Mouse (Mus musculus): Measurements from ENCODE around the gene Tmem132a. TPM values are rescaled to one million over a fixed set of nuclear protein-coding genes. Genes with fewer than 3 reads are reported as not detected.

The Tmem132a gene
- polyA plus RNA-seq, 1 experiment from 2014 or later = 37.0 TPM

- Histone ChIP-seq H3K36me3 (ENCODE audit: control insufficient read depth, insufficient read depth, low read length) (no peaks in the 10 kb centered on the region), H3K4me3 (ENCODE audit: control insufficient read depth in 1 of 2, insufficient read depth in 1 of 2, low read depth in 1 of 2, low read length in 2 of 2) (no peak within 1 kb of the TSS), H3K9ac (ENCODE audit: low read length) (no peak within 1 kb of the TSS), H3K4me2 (ENCODE audit: low read length) (no peak within 1 kb of the TSS), H3K27me3 (ENCODE audit: control insufficient read depth, insufficient read depth, low read length) (no peaks in the 10 kb centered on the region), H3K9me3 (ENCODE audit: control insufficient read depth, low read length) (no peaks in the 10 kb centered on the region), H3K4me1 (ENCODE audit: control insufficient read depth in 2 of 2, insufficient read depth in 2 of 2, low read length in 2 of 2) (peaks cover 2 to 5% of the 10 kb centered on the region in 2 experiments; a peak in 3 of 4 replicates), H3K27ac (replicated peaks in 1 of 2; ENCODE audit: control insufficient read depth in 1 of 2, insufficient read depth in 1 of 2, low read depth in 2 of 2, low read length in 2 of 2) (no peak within 1 kb of the TSS)
- no peak for ATAC-seq (ENCODE audit: insufficient number of reproducible peaks, insufficient read depth, low FRiP score, low read depth)
- WGBS = 85% methylated on average over 16 of the region's 16 CpGs
Measured at GRCm38 (mm10) chr19:10829436-10830175, 40.1 kb downstream of the Tmem132a start, which contains the start of gene Cd6. Gene Cd6, minus strand, starts transcription at chr19:10830058.

GRCm38 (mm10) chr19:10828321-10828720, 41.4 kb downstream of the Tmem132a start:
- Histone ChIP-seq H3K27me3 (ENCODE audit: control insufficient read depth, insufficient read depth, low read length) (no peaks in the 10 kb centered on the region), H3K4me3 (ENCODE audit: control insufficient read depth in 1 of 2, insufficient read depth in 1 of 2, low read depth in 1 of 2, low read length in 2 of 2) (no peak overlapping the region), H3K4me2 (ENCODE audit: low read length) (no peak overlapping the region), H3K9me3 (ENCODE audit: control insufficient read depth, low read length) (no peaks in the 10 kb centered on the region), H3K9ac (ENCODE audit: low read length) (no peak overlapping the region), H3K36me3 (ENCODE audit: control insufficient read depth, insufficient read depth, low read length) (no peaks in the 10 kb centered on the region), H3K4me1 (ENCODE audit: control insufficient read depth in 2 of 2, insufficient read depth in 2 of 2, low read length in 2 of 2) (peaks cover 2 to 5% of the 10 kb centered on the region in 2 experiments; a peak in 3 of 4 replicates), H3K27ac (replicated peaks in 1 of 2; ENCODE audit: control insufficient read depth in 1 of 2, insufficient read depth in 1 of 2, low read depth in 2 of 2, low read length in 2 of 2) (no peak overlapping the region)
- no peak for ATAC-seq (ENCODE audit: insufficient number of reproducible peaks, insufficient read depth, low FRiP score, low read depth)
- WGBS = 81% methylated on average over 5 of the region's 5 CpGs

GRCm38 (mm10) chr19:10824061-10824460, 45.7 kb downstream of the Tmem132a start:
- no peaks in the 10 kb centered on the region for H3K4me1 ChIP-seq (ENCODE audit: control insufficient read depth in 2 of 2, insufficient read depth in 2 of 2, low read length in 2 of 2)
- no peaks in the 10 kb centered on the region for H3K9me3 ChIP-seq (ENCODE audit: control insufficient read depth, low read length)
- WGBS = 77% methylated on average over 7 of the region's 7 CpGs
- H3K27ac ChIP-seq (replicated peaks in 1 of 2; ENCODE audit: control insufficient read depth in 1 of 2, insufficient read depth in 1 of 2, low read depth in 2 of 2, low read length in 2 of 2) = no peak overlapping the region
- H3K36me3 ChIP-seq (ENCODE audit: control insufficient read depth, insufficient read depth, low read length) = no peaks in the 10 kb centered on the region
- no peak overlapping the region for H3K4me3 ChIP-seq (ENCODE audit: control insufficient read depth in 1 of 2, insufficient read depth in 1 of 2, low read depth in 1 of 2, low read length in 2 of 2)
- no peak overlapping the region for H3K4me2 ChIP-seq (ENCODE audit: low read length)
- no peaks in the 10 kb centered on the region for H3K27me3 ChIP-seq (ENCODE audit: control insufficient read depth, insufficient read depth, low read length)
- H3K9ac ChIP-seq (ENCODE audit: low read length) = no peak overlapping the region
- no peak for ATAC-seq (ENCODE audit: insufficient number of reproducible peaks, insufficient read depth, low FRiP score, low read depth)

GRCm38 (mm10) chr19:10822534-10822933, 47.2 kb downstream of the Tmem132a start:
- 85% methylated on average over 4 of the region's 4 CpGs for WGBS
- no peaks in the 10 kb centered on the region for H3K36me3 ChIP-seq (ENCODE audit: control insufficient read depth, insufficient read depth, low read length)
- no peaks in the 10 kb centered on the region for H3K27me3 ChIP-seq (ENCODE audit: control insufficient read depth, insufficient read depth, low read length)
- peaks cover 0 to 2% of the 10 kb centered on the region in 2 experiments; a peak in 2 of 4 replicates for H3K4me1 ChIP-seq (ENCODE audit: control insufficient read depth in 2 of 2, insufficient read depth in 2 of 2, low read length in 2 of 2)
- H3K9ac ChIP-seq (ENCODE audit: low read length) = no peak overlapping the region
- no peak overlapping the region for H3K27ac ChIP-seq (replicated peaks in 1 of 2; ENCODE audit: control insufficient read depth in 1 of 2, insufficient read depth in 1 of 2, low read depth in 2 of 2, low read length in 2 of 2)
- no peaks in the 10 kb centered on the region for H3K9me3 ChIP-seq (ENCODE audit: control insufficient read depth, low read length)
- no peak overlapping the region for H3K4me3 ChIP-seq (ENCODE audit: control insufficient read depth in 1 of 2, insufficient read depth in 1 of 2, low read depth in 1 of 2, low read length in 2 of 2)
- ATAC-seq (ENCODE audit: insufficient number of reproducible peaks, insufficient read depth, low FRiP score, low read depth) = no peak
- no peak overlapping the region for H3K4me2 ChIP-seq (ENCODE audit: low read length)

- no peak overlapping the region for H3K4me2 ChIP-seq (ENCODE audit: low read length)
- WGBS = 71% methylated on average over 7 of the region's 7 CpGs
- no peaks in the 10 kb centered on the region for H3K27me3 ChIP-seq (ENCODE audit: control insufficient read depth, insufficient read depth, low read length)
- no peak overlapping the region for H3K9ac ChIP-seq (ENCODE audit: low read length)
- no peaks in the 10 kb centered on the region for H3K9me3 ChIP-seq (ENCODE audit: control insufficient read depth, low read length)
- H3K36me3 ChIP-seq (ENCODE audit: control insufficient read depth, insufficient read depth, low read length) = no peaks in the 10 kb centered on the region
- peaks cover 0 to 2% of the 10 kb centered on the region in 2 experiments; a peak in 2 of 4 replicates for H3K4me1 ChIP-seq (ENCODE audit: control insufficient read depth in 2 of 2, insufficient read depth in 2 of 2, low read length in 2 of 2)
- ATAC-seq (ENCODE audit: insufficient number of reproducible peaks, insufficient read depth, low FRiP score, low read depth) = no peak
- H3K27ac ChIP-seq (replicated peaks in 1 of 2; ENCODE audit: control insufficient read depth in 1 of 2, insufficient read depth in 1 of 2, low read depth in 2 of 2, low read length in 2 of 2) = no peak overlapping the region
- H3K4me3 ChIP-seq (ENCODE audit: control insufficient read depth in 1 of 2, insufficient read depth in 1 of 2, low read depth in 1 of 2, low read length in 2 of 2) = no peak overlapping the region
Measured at GRCm38 (mm10) chr19:10821319-10821718, 48.4 kb downstream of the Tmem132a start.

- no peak for ATAC-seq (ENCODE audit: insufficient number of reproducible peaks, insufficient read depth, low FRiP score, low read depth)
- no peak overlapping the region for H3K27ac ChIP-seq (replicated peaks in 1 of 2; ENCODE audit: control insufficient read depth in 1 of 2, insufficient read depth in 1 of 2, low read depth in 2 of 2, low read length in 2 of 2)
- no peak overlapping the region for H3K9ac ChIP-seq (ENCODE audit: low read length)
- WGBS = 36% methylated on average over 17 of the region's 17 CpGs
- peaks cover 0 to 2% of the 10 kb centered on the region in 2 experiments; a peak in 2 of 4 replicates for H3K4me1 ChIP-seq (ENCODE audit: control insufficient read depth in 2 of 2, insufficient read depth in 2 of 2, low read length in 2 of 2)
- no peak overlapping the region for H3K4me3 ChIP-seq (ENCODE audit: control insufficient read depth in 1 of 2, insufficient read depth in 1 of 2, low read depth in 1 of 2, low read length in 2 of 2)
- H3K36me3 ChIP-seq (ENCODE audit: control insufficient read depth, insufficient read depth, low read length) = no peaks in the 10 kb centered on the region
- no peaks in the 10 kb centered on the region for H3K27me3 ChIP-seq (ENCODE audit: control insufficient read depth, insufficient read depth, low read length)
- no peaks in the 10 kb centered on the region for H3K9me3 ChIP-seq (ENCODE audit: control insufficient read depth, low read length)
- H3K4me2 ChIP-seq (ENCODE audit: low read length) = peak overlapping the region; percentile 52
Measured at GRCm38 (mm10) chr19:10818217-10818946, 51.4 kb downstream of the Tmem132a start.

GRCm38 (mm10) chr19:10816462-10816861, 53.3 kb downstream of the Tmem132a start:
- ATAC-seq (ENCODE audit: insufficient number of reproducible peaks, insufficient read depth, low FRiP score, low read depth) = no peak
- no peaks in the 10 kb centered on the region for H3K9me3 ChIP-seq (ENCODE audit: control insufficient read depth, low read length)
- 37% methylated on average over 2 of the region's 2 CpGs for WGBS
- H3K9ac ChIP-seq (ENCODE audit: low read length) = no peak overlapping the region
- no peak overlapping the region for H3K4me2 ChIP-seq (ENCODE audit: low read length)
- H3K27ac ChIP-seq (replicated peaks in 1 of 2; ENCODE audit: control insufficient read depth in 1 of 2, insufficient read depth in 1 of 2, low read depth in 2 of 2, low read length in 2 of 2) = no peak overlapping the region
- no peak overlapping the region for H3K4me3 ChIP-seq (ENCODE audit: control insufficient read depth in 1 of 2, insufficient read depth in 1 of 2, low read depth in 1 of 2, low read length in 2 of 2)
- peaks cover 0 to 2% of the 10 kb centered on the region in 2 experiments; a peak in 2 of 4 replicates for H3K4me1 ChIP-seq (ENCODE audit: control insufficient read depth in 2 of 2, insufficient read depth in 2 of 2, low read length in 2 of 2)
- H3K36me3 ChIP-seq (ENCODE audit: control insufficient read depth, insufficient read depth, low read length) = no peaks in the 10 kb centered on the region
- H3K27me3 ChIP-seq (ENCODE audit: control insufficient read depth, insufficient read depth, low read length) = no peaks in the 10 kb centered on the region

Data from heart, embryonic 14.5 days (tissue).